Mouse (Mus musculus): ENCODE measurements around the gene Filip1.

Filip1 gene

DNA sequence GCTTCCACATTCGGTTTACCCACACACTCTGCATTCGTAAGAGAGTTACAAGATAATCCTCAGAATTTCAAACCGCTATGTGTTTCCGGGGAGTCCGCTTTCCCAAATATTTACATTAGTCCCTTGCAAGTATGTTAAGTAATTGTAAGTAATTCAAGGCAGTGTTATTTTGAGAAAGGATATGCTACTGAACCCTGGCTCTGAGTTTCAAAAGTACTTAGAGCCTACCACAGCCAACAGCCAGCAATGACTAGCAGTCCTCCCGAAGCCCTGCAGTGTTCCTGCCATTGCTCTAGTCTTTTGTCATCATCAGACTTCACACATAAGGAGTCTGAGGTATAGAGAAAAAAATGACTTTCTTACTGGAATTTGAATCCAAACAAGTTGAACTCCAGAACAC is 67.8 kb downstream of the Filip1 start:
- no peak for DNase-seq

DNA sequence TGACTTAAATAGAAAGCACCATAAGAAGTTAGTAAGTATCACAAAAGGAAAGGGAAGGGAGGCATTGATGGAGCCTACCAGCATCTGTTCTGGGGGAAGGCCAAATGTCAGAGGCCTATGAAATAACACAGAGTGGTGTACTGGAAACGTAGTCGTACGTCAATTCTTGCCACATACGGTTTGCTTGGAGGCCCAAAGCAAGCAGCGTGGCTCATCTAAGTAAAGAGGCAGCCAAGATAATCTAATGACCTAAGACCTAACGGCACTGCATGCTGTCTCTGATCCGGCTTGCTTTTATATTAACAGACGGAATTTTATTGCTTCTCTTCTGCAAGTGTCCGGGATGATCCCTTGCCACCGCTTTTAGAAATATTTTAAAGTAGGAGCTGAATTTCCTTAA is 68.7 kb downstream of the Filip1 start:
- no peak for DNase-seq

DNA sequence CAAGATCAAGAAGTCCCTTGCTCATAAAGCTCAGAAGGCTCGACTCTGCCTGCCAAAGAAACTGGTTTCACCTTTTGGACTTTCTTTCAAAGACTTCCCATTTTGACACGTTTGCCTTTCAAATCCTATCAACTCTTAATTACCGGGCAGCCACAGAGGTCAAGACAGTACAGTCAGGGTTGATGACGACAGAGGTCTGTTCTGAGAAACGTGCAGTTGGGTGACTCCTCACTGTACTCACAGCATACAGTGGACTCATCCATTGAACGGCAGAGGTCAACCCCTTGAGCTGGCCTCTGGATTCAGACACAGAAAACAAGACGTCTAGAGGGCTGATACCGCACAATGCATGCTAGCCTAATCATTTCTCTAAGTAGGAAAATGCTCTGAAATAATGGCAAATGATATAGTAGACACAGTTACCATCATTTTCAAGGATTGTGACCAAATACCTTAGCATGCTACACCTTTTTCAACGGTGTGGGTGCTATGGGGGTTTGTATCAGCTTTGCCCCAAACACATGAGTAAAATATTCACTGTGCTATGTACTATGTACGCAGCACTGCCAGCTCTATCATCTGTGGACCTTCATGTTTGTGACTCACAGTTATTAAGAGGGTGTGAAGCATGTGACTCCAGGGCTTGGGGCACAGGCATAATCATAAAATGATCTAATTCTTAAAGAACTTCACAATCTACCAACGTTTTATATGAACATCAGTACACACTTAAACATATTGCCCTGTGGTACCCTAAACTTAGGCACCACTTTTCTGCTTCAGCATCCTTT is 74.0 kb downstream of the Filip1 start:
- no peak for DNase-seq

DNA sequence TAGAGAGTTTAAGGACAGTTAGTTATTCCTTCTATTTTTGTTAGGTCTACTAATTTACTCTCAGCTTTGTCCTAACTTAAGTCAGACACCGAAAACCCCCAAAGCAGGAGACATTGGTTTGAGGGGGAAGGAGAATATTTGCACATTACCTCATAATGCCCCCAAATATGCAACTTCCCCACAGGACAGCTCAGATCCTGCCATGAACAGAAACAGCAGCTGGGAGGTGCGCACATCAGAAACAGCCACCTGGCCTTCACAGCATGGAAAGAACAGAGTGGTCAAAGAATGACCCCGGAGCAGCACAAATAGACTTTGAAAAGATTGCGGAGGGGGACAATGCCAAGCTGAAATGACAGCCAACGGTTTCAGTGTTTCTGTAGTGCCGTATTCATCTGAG is 75.1 kb downstream of the Filip1 start:
- no peak for DNase-seq

DNA sequence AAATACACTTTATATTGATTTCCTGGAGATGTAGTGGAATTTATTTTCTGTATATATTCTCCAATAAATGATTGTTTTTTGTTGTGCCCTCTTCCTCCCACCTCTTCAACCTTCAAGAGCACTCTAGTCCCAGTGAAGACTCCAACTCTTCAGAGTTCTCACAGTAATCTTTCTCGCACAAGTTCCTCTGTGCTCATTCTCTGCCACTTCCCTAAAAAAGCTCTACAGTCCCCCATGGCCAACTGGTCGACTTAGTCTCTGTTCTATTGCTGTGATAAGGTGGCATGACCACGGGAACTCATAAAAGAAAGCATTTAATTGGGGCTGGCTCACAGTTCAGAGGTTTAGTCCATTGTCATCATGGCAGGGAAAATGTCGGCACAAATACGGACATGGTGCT is 80.1 kb downstream of the Filip1 start:
- no peak for DNase-seq

DNA sequence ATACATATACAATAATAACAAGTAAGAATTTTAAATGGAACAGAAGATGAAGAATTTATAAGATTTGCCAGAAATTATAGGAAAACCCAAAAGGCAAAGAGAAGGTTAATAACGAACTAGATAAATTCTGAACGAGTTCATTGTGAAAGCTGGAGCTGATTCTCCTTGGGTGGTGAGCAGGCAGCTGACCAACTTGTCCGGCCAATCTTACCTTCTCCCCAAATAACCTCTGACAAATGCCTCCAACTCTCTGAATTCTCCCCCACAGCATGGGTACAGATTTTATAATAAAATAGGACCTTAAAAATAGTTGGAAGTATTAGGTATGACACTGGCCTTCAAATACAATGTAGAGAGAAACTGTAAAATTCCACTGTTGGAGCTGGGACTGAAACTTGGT is 84.6 kb downstream of the Filip1 start:
- DNase-seq = no peak

DNA sequence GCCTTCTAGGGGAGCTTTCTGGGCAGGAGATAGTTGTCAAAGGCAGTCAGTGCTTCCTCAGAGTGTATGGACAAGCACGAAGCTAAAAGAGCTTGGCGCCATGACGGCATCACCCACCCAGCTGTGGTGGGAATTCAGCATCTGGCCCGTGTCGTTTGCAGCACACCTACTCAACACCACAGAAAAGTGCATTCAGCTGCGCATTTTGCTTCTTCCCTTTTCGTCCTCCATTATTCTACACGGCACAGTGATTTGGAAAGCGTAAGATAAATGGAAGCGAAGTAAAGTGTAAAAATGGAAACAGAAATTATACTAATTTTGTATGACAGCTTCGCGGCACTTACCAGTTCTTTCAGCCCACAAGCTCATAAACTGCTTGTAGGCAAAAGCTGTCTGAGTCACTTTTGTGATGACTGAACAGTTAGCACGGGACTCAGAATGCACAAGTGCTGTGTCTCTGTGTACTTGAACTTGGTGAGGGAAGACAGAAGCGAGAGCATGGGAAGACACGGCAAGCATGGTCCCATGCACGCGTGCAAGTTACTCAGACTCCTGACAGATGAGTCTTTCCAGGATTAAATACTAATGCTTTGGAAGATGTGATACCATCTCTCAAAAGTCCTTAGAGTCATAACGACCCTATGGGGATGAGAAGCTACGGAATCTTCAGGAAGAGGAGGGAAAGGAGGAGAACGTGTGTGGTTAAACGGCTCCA is 85.3 kb downstream of the Filip1 start:
- no peak for DNase-seq

DNA sequence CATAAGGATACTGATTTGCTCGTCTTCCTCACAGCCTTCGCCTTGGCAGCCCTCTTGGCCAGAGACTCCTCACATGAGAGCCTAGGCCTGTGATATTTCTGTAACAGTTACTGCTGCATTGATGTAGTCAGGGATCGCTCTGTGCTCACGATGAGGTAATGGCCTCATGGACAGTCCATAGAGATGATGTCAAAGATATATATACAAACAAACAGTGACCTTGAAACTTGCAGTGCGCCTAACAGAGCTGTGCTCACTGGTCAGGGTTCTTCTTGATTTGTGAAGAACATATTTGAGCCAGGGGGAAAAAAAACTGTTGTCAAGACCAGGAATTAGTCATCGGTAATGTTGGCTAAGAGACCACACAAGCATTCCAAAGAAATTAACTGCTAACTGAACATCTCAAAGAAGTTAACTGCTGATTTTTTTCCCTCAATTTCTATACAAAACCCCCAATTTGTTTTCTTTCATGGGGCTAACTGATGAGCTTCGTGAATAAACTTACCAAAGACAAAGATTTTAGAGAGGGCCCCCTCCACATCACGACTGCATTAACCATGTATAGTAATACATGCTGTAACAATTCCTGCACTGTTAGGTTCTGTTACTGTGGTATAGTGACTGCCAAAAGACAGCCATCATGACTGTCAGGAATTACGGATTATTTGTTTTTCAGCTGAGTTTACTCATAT is 86.0 kb downstream of the Filip1 start:
- DNase-seq = no peak

DNA sequence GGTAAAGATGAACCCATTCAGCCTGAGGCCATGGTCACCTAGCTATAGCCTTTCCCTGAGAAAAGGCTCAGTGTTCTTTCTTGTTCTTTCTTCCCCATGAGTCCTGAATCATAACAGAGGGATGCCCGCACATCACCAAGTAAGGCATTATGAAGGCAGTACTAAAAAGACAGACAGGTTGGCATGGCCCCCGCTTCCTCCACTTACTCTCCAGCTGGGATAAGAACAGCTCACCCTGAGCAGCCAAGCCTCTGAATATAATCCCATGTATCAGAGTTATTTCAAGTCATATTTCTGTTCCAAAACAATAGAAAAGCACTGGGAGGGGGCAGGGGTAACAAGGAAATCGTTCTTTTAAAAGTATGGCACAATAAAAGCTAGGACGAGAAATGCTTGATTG is 86.7 kb downstream of the Filip1 start:
- no peak for DNase-seq

DNA sequence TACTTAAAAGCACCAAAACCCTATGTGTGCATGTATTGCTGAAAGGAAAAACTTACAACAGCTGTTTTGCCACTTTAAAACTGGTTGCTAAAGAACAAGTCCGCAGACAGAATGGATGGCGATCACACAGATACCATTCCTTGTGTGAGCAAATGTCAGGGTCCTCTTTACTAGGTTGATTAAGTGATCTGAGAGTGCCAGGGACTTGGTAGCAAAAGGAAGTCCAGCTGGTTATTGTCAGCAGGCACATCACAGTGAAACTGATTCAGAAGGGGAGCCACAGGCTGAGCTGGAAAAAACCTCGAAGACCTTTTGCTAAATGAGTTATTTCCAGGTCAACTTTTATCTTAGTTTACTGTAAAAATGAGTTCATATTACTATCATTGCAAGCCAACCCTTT is 89.4 kb downstream of the Filip1 start:
- DNase-seq = no peak

DNA sequence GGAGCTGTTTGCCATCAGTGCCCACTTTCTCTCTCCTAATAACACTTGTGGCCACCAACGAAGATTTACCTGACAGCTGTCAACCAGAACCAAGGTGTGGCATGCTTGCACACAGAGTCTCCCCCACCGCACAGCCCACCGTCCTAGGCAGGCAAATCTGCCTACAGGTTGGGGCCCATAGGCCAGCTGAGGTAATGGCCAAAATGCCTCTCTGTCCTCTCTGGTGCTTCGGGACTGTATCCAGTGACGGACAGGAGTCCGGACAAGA is 90.2 kb downstream of the Filip1 start:
- DNase-seq = no peak

DNA sequence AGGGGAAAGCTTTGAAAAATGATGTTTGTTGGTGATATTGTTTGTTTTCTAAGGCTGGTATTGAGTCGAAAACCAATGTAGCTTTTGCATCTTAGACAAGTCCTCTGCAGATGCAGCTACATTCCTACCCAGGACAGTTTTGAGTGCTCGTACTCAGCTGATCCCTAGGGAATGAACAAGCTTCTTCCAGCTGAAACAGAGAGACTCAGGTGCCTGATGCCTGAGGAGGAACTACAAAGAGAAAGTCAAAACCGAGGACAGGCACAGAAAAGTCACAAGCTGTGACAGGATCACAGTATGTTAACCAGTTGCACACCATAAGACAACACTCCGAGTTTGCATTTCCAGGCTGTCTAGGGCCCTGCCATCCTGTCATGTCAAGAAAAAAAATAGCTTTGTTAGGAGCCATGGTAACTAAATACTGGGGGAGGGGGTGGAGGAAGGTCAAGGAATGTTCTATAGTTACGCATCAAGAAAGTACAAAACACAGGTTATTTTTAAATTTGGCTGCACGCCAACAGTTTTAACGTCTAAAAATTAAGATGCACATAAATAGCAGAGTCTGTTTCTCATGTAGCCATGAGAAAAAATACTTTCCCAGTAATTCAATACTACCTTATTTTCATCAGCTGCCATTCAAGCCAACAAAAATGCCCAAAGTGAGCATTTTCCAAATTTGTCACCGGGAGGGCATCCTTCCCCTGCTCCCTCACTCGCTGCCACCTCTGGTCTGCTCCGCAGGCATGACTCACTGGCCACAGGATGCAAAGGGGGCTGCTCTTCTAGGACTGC is 90.8 kb downstream of the Filip1 start:
- DNase-seq = no peak

DNA sequence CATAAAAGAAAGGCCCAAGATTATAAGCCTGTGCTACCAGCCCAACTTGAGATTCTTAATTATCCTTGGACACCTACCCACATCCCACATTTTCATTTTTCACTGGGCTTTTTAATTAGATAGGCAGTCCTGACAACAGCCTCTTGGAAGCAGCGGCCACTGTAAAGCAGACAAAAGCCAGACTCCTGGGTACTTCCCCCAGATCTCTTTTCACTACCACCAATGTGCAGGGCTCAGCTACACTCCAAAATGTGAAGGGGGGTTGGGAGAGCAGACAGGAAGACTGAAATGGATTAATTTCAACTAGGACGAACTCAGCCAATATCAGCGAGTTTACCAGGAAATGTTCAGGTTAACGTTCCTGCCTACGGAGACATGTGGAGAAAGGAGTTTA is 92.1 kb downstream of the Filip1 start:
- no peak for DNase-seq

DNA sequence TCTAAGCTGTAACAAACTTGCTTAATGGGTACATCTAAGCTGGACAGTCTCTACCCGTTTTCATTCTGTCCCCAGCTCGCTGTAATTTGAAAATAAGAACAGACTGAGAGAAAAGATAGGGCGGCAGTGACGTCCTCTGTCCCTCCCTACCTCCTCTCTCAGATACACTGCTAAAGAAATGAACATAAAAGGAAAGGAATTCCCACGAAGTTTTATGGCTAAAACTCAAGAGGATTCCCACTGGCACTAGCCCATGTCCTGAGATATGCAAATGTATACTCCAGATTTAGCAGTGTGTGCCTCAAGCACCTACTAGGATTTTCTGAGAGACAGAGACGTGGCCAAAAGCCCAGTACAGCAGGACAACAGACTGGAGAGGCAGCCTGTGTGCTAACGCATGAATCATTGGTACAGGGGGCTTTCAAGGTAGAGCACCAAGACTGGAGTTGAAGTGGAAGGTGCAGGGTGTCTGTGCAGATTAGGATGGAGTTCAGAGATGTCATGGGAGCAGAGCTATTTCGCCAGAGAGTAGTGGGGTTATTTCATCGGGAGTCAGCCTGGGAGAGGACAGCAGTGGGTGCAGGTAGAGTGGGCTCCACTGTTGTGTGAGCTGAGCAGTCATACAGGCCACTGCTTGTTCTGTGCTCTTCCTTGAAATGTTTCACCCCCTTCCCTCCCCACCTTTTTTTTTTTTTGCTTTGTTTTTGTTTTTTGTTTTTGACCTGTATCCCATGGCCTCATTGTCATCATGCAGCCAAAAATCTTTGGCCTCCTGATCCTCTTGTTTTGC is 92.7 kb downstream of the Filip1 start:
- no peak for DNase-seq

DNA sequence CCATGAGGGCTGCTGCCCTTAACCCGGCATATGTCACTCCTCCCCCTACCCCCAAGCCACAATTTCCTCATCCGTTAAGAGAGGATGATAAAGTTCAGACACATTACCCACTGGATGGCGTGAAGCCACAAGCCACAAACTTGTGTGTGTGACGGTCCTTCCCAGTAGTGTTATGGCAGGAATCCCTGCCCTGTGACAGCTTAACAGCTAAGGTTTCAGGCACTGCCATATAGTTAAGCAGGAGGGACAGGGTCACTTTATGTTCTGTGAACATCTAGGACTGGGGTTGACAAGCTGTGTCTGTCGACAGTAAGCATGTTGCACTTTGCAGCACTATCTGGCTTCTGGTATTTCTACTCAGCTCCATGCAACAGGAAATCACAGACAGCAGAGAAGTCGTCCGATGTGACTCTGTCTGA is 93.3 kb downstream of the Filip1 start:
- DNase-seq = peak; percentile 28

DNA sequence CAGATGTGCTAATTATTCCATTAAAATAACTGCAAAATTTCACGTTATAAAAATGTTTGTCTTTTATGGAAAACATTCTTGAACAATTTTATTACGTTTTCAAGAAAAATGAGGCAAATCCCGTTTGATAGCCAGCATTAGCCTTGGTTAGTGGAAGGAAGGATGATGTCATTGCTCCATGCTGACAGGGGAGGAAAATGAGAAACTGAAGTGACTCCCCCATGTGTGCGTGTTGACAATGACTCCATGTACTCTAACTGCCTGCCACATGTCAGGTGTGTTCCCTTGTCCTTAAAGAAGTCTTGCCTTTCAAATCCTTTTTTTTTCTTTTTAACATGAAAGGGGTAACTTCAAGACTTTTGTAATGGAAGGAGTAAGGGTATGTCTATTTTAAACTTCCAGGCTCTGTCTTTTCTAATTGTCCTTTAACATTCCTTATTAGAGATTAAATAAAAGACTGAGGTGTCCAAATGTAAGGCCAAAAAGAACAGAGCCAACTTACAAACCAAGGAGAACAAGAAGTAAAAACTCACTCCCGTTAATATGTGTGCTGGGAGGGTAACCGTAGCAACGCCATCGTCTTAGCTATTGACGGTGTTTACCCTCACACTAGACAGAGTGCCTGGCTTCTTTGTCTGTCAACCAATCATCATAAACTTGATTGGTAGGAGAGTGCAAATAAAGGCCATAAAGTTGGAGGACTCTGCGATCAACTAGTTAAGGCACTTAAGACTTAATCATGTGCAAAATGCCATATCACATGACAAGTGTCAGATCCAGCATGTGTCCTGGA is 94.1 kb downstream of the Filip1 start:
- no peak for DNase-seq

DNA sequence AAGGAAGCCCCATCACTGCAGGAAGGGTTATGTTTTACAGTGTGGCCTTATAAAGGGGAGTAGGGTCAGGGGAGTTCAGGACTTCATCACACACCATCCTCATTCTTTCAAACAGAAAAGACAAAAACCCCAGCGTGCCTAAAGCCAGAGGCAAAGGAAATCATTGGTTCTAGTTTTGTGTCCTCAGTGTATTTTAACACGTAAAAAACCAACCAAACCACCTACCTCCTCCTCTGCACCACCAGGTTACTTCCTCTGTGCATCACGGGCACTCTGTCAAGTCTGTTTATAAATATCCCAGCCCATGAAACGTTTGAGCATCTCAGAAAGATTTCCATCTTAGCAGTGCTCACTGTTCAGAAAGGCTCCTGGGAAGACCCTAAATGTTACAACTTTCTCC is 98.4 kb downstream of the Filip1 start:
- no peak for DNase-seq

DNA sequence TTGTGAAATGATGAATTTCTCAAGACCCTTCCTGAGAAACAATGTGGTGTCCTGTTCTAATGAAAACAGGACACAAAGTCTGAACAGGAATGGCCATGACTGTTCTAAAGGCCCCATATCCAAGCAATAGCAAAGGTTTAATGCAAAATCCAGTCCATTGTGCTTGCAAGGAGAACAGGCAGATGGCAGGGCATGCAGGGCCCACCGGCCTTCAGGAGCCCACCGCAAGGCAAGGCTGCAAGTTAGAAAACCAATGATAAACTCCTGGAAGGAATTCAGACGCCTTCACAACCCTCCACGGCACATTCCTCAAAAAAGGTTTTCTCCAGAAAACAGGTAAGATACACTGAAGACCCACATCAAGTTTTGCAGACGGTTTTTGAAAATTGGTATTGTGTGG is 99.7 kb downstream of the Filip1 start:
- no peak for DNase-seq

DNA sequence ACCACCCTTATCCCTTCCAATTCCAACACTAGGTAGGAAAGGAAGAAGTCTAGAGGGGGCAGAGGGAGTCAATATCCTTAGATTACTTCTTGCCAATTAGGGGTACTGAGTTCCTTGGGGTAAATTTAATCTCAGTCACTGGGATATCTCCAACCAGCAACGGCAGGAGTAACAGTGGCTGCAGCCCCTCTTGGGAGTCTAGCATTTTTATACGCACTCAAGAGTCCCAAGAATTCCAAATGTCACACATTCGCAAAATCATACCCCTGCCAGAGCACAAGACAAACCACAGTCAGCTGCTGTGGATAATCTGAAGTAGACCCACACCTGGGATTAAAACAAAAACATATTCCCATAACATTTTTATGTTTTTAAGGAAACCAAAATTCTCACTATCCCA is 102.5 kb downstream of the Filip1 start:
- no peak for DNase-seq

DNA sequence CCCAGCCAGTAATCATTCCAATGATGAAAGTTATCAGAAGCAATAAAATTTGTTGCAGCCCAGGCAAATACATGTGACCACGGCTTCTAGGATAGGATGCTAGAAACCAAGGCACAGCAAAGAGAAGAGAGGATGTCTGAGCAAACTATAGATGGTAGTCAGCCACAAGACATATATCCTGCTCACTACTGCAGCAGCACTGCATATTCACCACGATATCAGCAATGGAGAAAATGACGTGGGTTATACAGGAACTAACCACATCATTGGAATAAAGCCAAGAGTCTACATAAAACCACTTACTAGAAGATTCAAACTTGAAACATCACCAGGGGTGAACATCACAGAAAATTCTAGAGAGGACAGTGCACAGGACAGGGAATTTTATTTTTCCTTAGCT is 113.8 kb downstream of the Filip1 start:
- no peak for DNase-seq

DNA sequence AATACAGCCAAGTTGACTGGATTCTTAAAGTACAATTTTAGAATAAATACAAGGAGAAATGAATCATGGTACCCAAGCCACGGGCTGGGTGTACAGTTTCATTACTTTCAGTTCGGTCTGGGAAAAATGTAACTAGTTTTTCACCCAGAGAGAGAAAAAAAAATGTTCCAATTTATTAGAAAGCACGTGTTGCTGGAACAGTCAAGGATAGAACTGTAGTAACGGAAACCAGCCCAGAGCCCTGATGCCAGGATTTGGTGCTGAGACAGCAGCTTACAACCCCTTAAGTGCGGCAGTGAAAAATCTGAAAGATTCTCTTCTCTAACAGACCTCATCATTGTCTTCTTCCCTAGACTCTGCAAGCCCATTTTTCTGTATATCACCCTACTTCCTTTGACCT is 118.0 kb downstream of the Filip1 start:
- DNase-seq = no peak

Data from thymus, postnatal 4 days (tissue).